Mouse (Mus musculus) heart, embryonic 13.5 days (tissue): ENCODE measurements around the gene Gm49398. TPM values are rescaled to one million over a fixed set of nuclear protein-coding genes. Genes with fewer than 3 reads are reported as not detected.

Experiments used
- ATAC-seq: fragments of 200-750 bp; cut with Nextera tagmentation; 2 replicates; pipeline ENCODE4 v1.8.0; 2017; ENCODE audit warnings: moderate TSS enrichment; ENCODE audit not compliant: insufficient number of reproducible peaks, low FRiP score, low TSS enrichment; ENCODE audit errors: extremely low read depth
- H3K27ac ChIP-seq: fragments of 300-500 bp; sonication (generic); replicated peaks from 2 replicates; pipeline ENCODE4 v1.5.1; 2015; ENCODE audit warnings: moderate library complexity, mild to moderate bottlenecking, inconsistent platforms
- H3K27me3 ChIP-seq: fragments of 300-500 bp; sonication (generic); replicated peaks from 2 replicates; pipeline ENCODE4 v1.6.1; 2015; ENCODE audit warnings: mild to moderate bottlenecking, inconsistent platforms
- H3K36me3 ChIP-seq: fragments of 300-500 bp; sonication (generic); 2 replicates; pipeline ENCODE4 v1.6.1; 2015; ENCODE audit warnings: mild to moderate bottlenecking, inconsistent platforms
- H3K4me1 ChIP-seq: fragments of 300-500 bp; sonication (generic); 2 replicates; pipeline ENCODE4 v1.6.1; 2015; ENCODE audit warnings: inconsistent platforms
- H3K4me2 ChIP-seq: fragments of 300-500 bp; sonication (generic); 2 replicates; pipeline ENCODE4 v1.6.1; 2015; ENCODE audit warnings: inconsistent platforms, mild to moderate bottlenecking, moderate library complexity
- H3K4me3 ChIP-seq: fragments of 300-500 bp; sonication (generic); 2 replicates; pipeline ENCODE4 v1.5.1; 2015; ENCODE audit warnings: moderate library complexity, mild to moderate bottlenecking, inconsistent platforms
- H3K9ac ChIP-seq: fragments of 300-500 bp; sonication (generic); 2 replicates; pipeline ENCODE4 v1.6.1; 2015; ENCODE audit warnings: inconsistent platforms, mild to moderate bottlenecking, moderate library complexity
- H3K9me3 ChIP-seq: fragments of 300-500 bp; sonication (generic); 2 replicates; pipeline ENCODE4 v1.6.1; 2016; ENCODE audit warnings: inconsistent platforms
- WGBS: fragments of 180-500 bp; shearing (Covaris S2); methylation state at CpG from one replicate; pipeline ENCODE4 v1.1.7; 2015; ENCODE audit warnings: mixed read lengths; 5-methylcytosine and 5-hydroxymethylcytosine counted together
- microRNA-seq: library from miRNA; unstranded; fragments of <30 nt; microRNA quantifications from one replicate; pipeline ENCODE4, GENCODE M21; 2016
- polyA plus RNA-seq: library from polyadenylated mRNA; unstranded; fragments of >200 nt; fragmentation: Nextera tagmentation; extraction: Ambion mirVana; gene quantifications from 2 replicates; pipeline ENCODE4 v1.2.1, GENCODE M21; 2015

Gm49398 gene
- not detected in 2 replicates for polyA plus RNA-seq

GRCm38 (mm10) chr13:61288739-61289138 is at the start of gene Gm49398:
Gene Gm49398 (minus strand): TSS chr13:61288839.
- ATAC-seq, result no peak
- H3K27me3 ChIP-seq, result no peaks in the 10 kb centered on the region
- peaks cover 16% of the 10 kb centered on the region for H3K9me3 ChIP-seq
- H3K9ac ChIP-seq, result no peak within 1 kb of the TSS
- H3K27ac ChIP-seq, result no peak within 1 kb of the TSS
- whole genome bisulfite sequencing, result 75% methylated on average over 2 of the region's 2 CpGs
- no peaks in the 10 kb centered on the region for H3K36me3 ChIP-seq
- no peak within 1 kb of the TSS for H3K4me3 ChIP-seq
- no peak within 1 kb of the TSS for H3K4me2 ChIP-seq
- no peaks in the 10 kb centered on the region for H3K4me1 ChIP-seq

GRCm38 (mm10) chr13:61255258-61255657 is 33.4 kb downstream of the Gm49398 start, which contains the start of gene Cts8:
Gene Cts8 (minus strand): TSS chr13:61255358.
- Histone ChIP-seq H3K36me3 (no peaks in the 10 kb centered on the region), H3K4me2 (no peak within 1 kb of the TSS), H3K4me1 (no peaks in the 10 kb centered on the region), H3K27me3 (no peaks in the 10 kb centered on the region), H3K4me3 (no peak within 1 kb of the TSS), H3K9ac (no peak within 1 kb of the TSS), H3K27ac (no peak within 1 kb of the TSS), H3K9me3 (peaks cover 17% of the 10 kb centered on the region)
- WGBS, result 66% methylated on average over 2 of the region's 2 CpGs
- no peak for ATAC-seq

- WGBS, result 51% methylated on average over 13 of the region's 13 CpGs
- no peak overlapping the region for H3K4me3 ChIP-seq
- H3K36me3 ChIP-seq, result no peaks in the 10 kb centered on the region
- H3K27ac ChIP-seq, result no peak overlapping the region
- H3K27me3 ChIP-seq, result no peaks in the 10 kb centered on the region
- no peaks in the 10 kb centered on the region for H3K9me3 ChIP-seq
- H3K9ac ChIP-seq, result no peak overlapping the region
- ATAC-seq, result no peak
- H3K4me1 ChIP-seq, result no peaks in the 10 kb centered on the region
- H3K4me2 ChIP-seq, result no peak overlapping the region
Observed at GRCm38 (mm10) chr13:61241076-61241947, 47.3 kb downstream of the Gm49398 start.

- Histone ChIP-seq H3K4me3 (no peak within 1 kb of the TSS), H3K27me3 (no peaks in the 10 kb centered on the region), H3K9ac (no peak within 1 kb of the TSS), H3K4me1 (no peaks in the 10 kb centered on the region), H3K36me3 (no peaks in the 10 kb centered on the region), H3K9me3 (peaks cover 5% of the 10 kb centered on the region; the same call in 1 of the 2 replicates), H3K4me2 (no peak within 1 kb of the TSS), H3K27ac (no peak within 1 kb of the TSS)
- no peak for ATAC-seq
- WGBS, result 69% methylated on average over 3 of the region's 3 CpGs
Observed at GRCm38 (mm10) chr13:61203310-61203709, 85.3 kb downstream of the Gm49398 start, which contains the start of gene Cts6. Gene Cts6 (minus strand): TSS chr13:61203410.

Small RNAs within 50 kb of the gene (microRNA-seq; reads per million reads assigned to microRNA genes)
- gene Gm27704, result not detected

Other genes with a start within 250 kb of the Gm49398 start
- not detected in 2 replicates for gene Ctsq, start 248.2 kb downstream of the Gm49398 start, polyA plus RNA-seq
- gene Ctsr, start 124.6 kb downstream of the Gm49398 start, polyA plus RNA-seq, result not detected in 2 replicates
- not detected in 2 replicates for gene Cts6, start 85.4 kb downstream of the Gm49398 start, polyA plus RNA-seq
- gene Cts8, start 33.5 kb downstream of the Gm49398 start, polyA plus RNA-seq, result not detected in 2 replicates
- not detected in 2 replicates for gene Cts7, start 69.4 kb upstream of the Gm49398 start, polyA plus RNA-seq